Mouse (Mus musculus) bone marrow, adult 2 months (tissue): ENCODE measurements at regions not wholly inside any gene's neighbourhood (a gene's known extent, or its start where the extent isn't known, plus 50 kb on each side); places are given as distances from the start of the nearest gene placed in this dataset.
"Not testable (repeated sequence)": the region's sequence is repeated elsewhere in the genome, so short reads cannot be mapped to it uniquely, and the experiment has no call there.

Experiments
- H3K27ac ChIP-seq: fragments of 200-500 bp; 2 replicates; pipeline ENCODE4 v1.5.1; 2012; ENCODE audit warnings: low read depth, mild to moderate bottlenecking, control low read depth, inconsistent platforms, low read length; ENCODE audit not compliant: control insufficient read depth, poor library complexity, insufficient read depth
- H3K4me1 ChIP-seq: fragments of 200-500 bp; 2 replicates; pipeline ENCODE4 v1.6.1; 2011; ENCODE audit warnings: low read length; ENCODE audit not compliant: control insufficient read depth, insufficient read depth
- H3K4me3 ChIP-seq: fragments of 200-500 bp; replicated peaks from 2 replicates; pipeline ENCODE3; 2011; ENCODE audit warnings: mild to moderate bottlenecking, low read depth, low read length, control low read depth; ENCODE audit not compliant: control insufficient read depth
- CTCF ChIP-seq: fragments of 200-500 bp; IDR thresholded peaks from 2 replicates; pipeline ENCODE4 v1.5.1; 2011; ENCODE audit warnings: low read length, control low read depth; ENCODE audit not compliant: control insufficient read depth, insufficient read depth
- POLR2A ChIP-seq: fragments of 200-500 bp; IDR thresholded peaks from 2 replicates; pipeline ENCODE4 v1.6.1; 2011; ENCODE audit warnings: low read depth, mild to moderate bottlenecking, control low read depth, low read length, borderline replicate concordance; ENCODE audit not compliant: control insufficient read depth
- WGBS: fragments of 180-500 bp; shearing (Covaris S2); methylation state at CpG from one replicate; pipeline ENCODE4 v1.1.7; 2018; 5-methylcytosine and 5-hydroxymethylcytosine counted together

DNA sequence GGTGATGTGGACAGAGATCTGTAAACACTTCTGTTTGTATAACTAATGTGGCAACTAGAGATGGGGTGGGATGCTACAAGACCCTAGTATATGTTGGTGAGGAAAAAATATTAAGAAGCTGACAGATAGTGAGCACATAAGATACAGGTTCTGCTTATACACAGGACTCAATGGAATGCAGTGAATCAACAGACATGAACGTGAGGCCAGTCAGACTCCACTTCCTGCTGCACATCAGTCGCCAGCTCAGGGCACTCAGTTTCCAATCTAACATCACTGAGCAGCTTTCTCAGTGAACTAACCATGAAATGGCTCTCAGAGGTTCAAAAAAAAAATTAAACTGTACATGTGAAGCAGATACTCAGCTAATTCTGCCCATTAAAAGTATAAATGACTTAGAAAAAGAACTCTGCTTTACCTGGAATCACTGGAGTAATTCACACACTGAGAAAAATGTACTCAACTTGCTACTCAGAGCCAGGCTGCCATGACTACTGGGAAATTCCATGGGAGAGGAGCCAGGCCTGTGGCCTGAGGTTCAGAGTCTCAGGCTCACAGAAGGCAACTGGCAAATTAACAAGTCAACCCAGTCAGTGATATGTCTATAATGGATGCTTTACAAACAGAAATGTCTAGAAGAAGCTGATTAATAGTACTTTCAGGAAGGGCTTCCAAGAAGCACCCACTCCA, 170.9 kb upstream of the Tbl1xr1 start:
- no peaks in the 10 kb centered on the region for H3K4me1 ChIP-seq
- 16% methylated on average over 2 of the region's 2 CpGs for WGBS
- TF ChIP-seq POLR2A (no peak), CTCF (no peak)
- H3K27ac ChIP-seq: no peak overlapping the region
- H3K4me3 ChIP-seq: no peak overlapping the region

GRCm38 (mm10) chr3:21908828-21909227, 167.6 kb upstream of the Tbl1xr1 start:
- Histone ChIP-seq H3K27ac (no peak overlapping the region), H3K4me3 (no peak overlapping the region), H3K4me1 (peaks cover 2% of the 10 kb centered on the region)
- WGBS: 64% methylated on average over 4 of the region's 4 CpGs
- TF ChIP-seq CTCF (no peak), POLR2A (no peak)

- no peak overlapping the region for H3K4me3 ChIP-seq
- TF ChIP-seq POLR2A (no peak), CTCF (no peak)
- peaks cover 2% of the 10 kb centered on the region for H3K4me1 ChIP-seq
- 77% methylated on average over 1 of the region's 1 CpGs for WGBS
- no peak overlapping the region for H3K27ac ChIP-seq
Observed at GRCm38 (mm10) chr3:21910080-21910479, 166.4 kb upstream of the Tbl1xr1 start.

GRCm38 (mm10) chr3:21911071-21911470, 165.4 kb upstream of the Tbl1xr1 start:
- Histone ChIP-seq H3K4me1 (peaks cover 2% of the 10 kb centered on the region), H3K27ac (no peak overlapping the region), H3K4me3 (no peak overlapping the region)
- no peak for TF ChIP-seq CTCF
- no peak for TF ChIP-seq POLR2A

DNA sequence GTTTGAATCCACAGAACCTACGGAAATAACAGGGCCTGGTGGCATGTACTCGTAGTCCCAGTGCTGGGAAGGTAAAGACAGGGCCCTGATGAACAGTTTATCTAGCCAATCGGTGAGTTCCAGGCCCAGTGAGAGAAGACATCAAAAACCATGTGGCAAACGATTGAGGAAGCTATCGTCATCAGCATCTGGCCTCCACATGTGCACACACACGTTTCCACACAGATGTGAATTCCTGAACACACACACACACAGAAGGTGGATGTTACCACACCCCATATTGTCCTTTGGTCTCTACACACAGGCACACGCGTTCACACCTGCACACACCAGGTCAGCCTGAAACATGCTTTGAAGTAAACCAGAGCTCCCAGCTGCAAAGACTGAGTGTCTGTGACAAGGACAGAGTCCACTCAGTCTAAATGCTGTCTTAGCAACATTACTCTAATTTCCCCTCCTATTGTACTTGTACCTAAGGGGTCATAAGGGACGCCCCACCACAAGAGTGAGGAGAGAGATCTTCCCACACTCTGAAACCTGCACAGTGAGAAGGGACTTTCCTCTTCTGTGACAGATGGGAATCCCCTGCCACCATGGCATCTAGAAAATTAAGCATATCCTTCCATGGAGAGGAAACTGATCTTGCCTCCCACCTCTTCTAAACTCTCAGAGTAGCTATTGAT, 159.1 kb upstream of the Tbl1xr1 start:
- no peak overlapping the region for H3K27ac ChIP-seq
- TF ChIP-seq POLR2A (no peak), CTCF (no peak)
- WGBS: 59% methylated on average over 9 of the region's 9 CpGs
- no peak overlapping the region for H3K4me3 ChIP-seq
- peaks cover 3% of the 10 kb centered on the region for H3K4me1 ChIP-seq

DNA sequence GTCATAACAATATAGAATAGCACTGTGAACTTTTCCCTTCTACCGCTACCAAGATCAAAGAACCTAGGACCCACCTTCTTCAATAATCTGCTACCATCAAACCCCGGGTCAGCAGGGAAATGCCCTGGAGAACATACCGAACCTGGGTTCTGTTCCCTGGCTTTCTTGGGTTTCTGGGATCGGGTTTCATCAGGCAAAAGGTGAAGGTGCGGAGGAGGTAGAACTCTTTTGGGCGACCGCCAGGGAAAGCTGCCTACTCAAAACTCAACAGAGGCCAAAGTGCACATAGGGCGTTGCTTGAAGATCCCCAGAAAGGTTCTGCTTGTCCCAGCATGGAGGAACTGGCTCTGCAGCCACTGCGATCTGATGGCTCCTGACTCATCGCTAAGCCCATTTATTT, 158.0 kb upstream of the Tbl1xr1 start:
- 88% methylated on average over 10 of the region's 10 CpGs for WGBS
- peaks cover 3% of the 10 kb centered on the region for H3K4me1 ChIP-seq
- TF ChIP-seq POLR2A (no peak), CTCF (no peak)

DNA sequence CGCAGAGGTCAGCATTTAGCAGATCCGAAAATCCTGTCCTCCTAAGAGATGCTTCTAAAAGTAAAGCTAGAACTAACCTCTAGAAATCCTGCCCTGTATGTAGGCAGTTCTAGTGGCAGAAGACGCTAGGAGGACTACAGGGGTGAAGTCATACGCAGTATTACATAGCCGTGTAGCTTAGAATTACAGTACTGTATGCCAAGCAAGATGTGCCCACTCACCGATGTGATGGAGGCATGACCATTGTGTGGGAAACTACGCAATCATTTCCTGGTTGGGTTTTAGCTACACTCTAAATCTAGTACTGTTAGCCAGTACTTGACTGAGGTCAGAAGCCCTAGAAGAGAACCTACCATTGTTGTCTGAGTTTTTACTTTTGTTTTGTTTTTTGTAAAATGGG, 156.5 kb upstream of the Tbl1xr1 start:
- Histone ChIP-seq H3K4me3 (no peak overlapping the region), H3K4me1 (peaks cover 3% of the 10 kb centered on the region), H3K27ac (no peak overlapping the region)
- TF ChIP-seq CTCF: no peak
- WGBS: 58% methylated on average over 7 of the region's 7 CpGs

More for the DNA sequence above, 158.0 kb upstream of the Tbl1xr1 start:
- Histone ChIP-seq H3K27ac (no peak overlapping the region), H3K4me3 (no peak overlapping the region)

- Histone ChIP-seq H3K27ac (no peak overlapping the region), H3K4me3 (no peak overlapping the region), H3K4me1 (peaks cover 2% of the 10 kb centered on the region; the same call in 1 of the 2 replicates)
- TF ChIP-seq CTCF: no peak
- TF ChIP-seq POLR2A: no peak
- 87% methylated on average over 6 of the region's 6 CpGs for WGBS
Observed at GRCm38 (mm10) chr3:21931951-21932350, 144.5 kb upstream of the Tbl1xr1 start.

- not testable (repeated sequence) for H3K27ac ChIP-seq, H3K4me1 ChIP-seq, H3K4me3 ChIP-seq
- 61% methylated on average over 8 of the region's 8 CpGs for WGBS
Observed at GRCm38 (mm10) chr3:21932696-21933095, 143.8 kb upstream of the Tbl1xr1 start.
